Mouse (Mus musculus) lung, postnatal 0 days (tissue): ENCODE data around the gene Vmn1r18.

ENCODE experiments used
- CTCF ChIP-seq: IDR thresholded peaks from 2 replicates; pipeline ENCODE4 v1.5.1; 2016; ENCODE audit warnings: antibody characterized with exemption, mild to moderate bottlenecking
- EP300 ChIP-seq: IDR thresholded peaks from 2 replicates; pipeline ENCODE4 v1.6.1; 2016; ENCODE audit warnings: antibody characterized with exemption, mild to moderate bottlenecking, control low read depth

GRCm38 (mm10) chr6:57356864-57357263, 38.7 kb downstream of the Vmn1r18 start:
- TF ChIP-seq CTCF (no peak), EP300 (no peak)
